Mouse (Mus musculus) effector memory CD4-positive, alpha-beta T cell, adult 7 months (primary cell): Measurements from ENCODE around the gene Gm17304. TPM values are rescaled to one million over a fixed set of nuclear protein-coding genes. Genes with fewer than 3 reads are reported as not detected.

ENCODE experiments used
- polyA plus RNA-seq: library from polyadenylated mRNA; unstranded; fragments of 100-300 nt; shearing (Covaris generic); gene quantifications from one replicate; pipeline ENCODE4 v1.2.1, GENCODE M21; 2017

Gene Gm17304
- not detected for polyA plus RNA-seq

GRCm38 (mm10) chr5:106608798-106609197, at the start of gene Gm17304:
Gene Gm17304 (plus strand): TSS chr5:106609098.

Other genes with a start within 250 kb of the Gm17304 start
- not detected for gene Barhl2, start 150.9 kb upstream of the Gm17304 start, polyA plus RNA-seq
- gene Zfp644, start 88.2 kb downstream of the Gm17304 start, polyA plus RNA-seq, result 71.0 TPM